Mouse (Mus musculus) bone marrow, adult 2 months (tissue): Measurements from ENCODE around the gene Olfr613.

ENCODE experiments used
- CTCF ChIP-seq: fragments of 200-500 bp; IDR thresholded peaks from 2 replicates; pipeline ENCODE4 v1.5.1; 2011; ENCODE audit warnings: low read length, control low read depth; ENCODE audit not compliant: control insufficient read depth, insufficient read depth
- POLR2A ChIP-seq: fragments of 200-500 bp; IDR thresholded peaks from 2 replicates; pipeline ENCODE4 v1.6.1; 2011; ENCODE audit warnings: low read depth, mild to moderate bottlenecking, control low read depth, low read length, borderline replicate concordance; ENCODE audit not compliant: control insufficient read depth

- TF ChIP-seq CTCF (no peak), POLR2A (no peak)
These were observed 41.9 kb downstream of the Olfr613 start, which contains the start of gene Olfr618 for GRCm38 (mm10) chr7:103589803-103590202.
